Mouse (Mus musculus): ENCODE results near the gene Unk.
"Not testable (repeated sequence)": the region's sequence is repeated elsewhere in the genome, so short reads cannot be mapped to it uniquely, and the experiment has no call there.

Unk gene

GRCm38 (mm10) chr11:116010146-116010545 lies 20.0 kb upstream of the Unk start:
- in situ Hi-C loops (cut with MboI), result no loop called here

- in situ Hi-C loops (cut with MboI), result no loop called here
Measured at GRCm38 (mm10) chr11:116010948-116011347, 19.2 kb upstream of the Unk start.

- in situ Hi-C loops (cut with MboI), result no loop called here
Measured at GRCm38 (mm10) chr11:116011529-116012261, 18.4 kb upstream of the Unk start.

- in situ Hi-C loops (cut with MboI), result no loop called here
Measured at GRCm38 (mm10) chr11:116012262-116012947, 17.7 kb upstream of the Unk start, which contains the start of gene Galk1. Gene Galk1 (minus strand): TSS chr11:116012719.

- in situ Hi-C loops (cut with MboI), result no loop called here
Measured at GRCm38 (mm10) chr11:116014821-116015220, 15.3 kb upstream of the Unk start.

- in situ Hi-C loops (cut with MboI), result no loop called here
Measured at GRCm38 (mm10) chr11:116018106-116018505, 12.0 kb upstream of the Unk start.

- in situ Hi-C loops (cut with MboI), result not testable (repeated sequence)
Measured at GRCm38 (mm10) chr11:116018867-116019266, 11.3 kb upstream of the Unk start.

GRCm38 (mm10) chr11:116019360-116019791 lies 10.7 kb upstream of the Unk start:
- in situ Hi-C loops (cut with MboI), result no loop called here

- in situ Hi-C loops (cut with MboI), result no loop called here
Measured at GRCm38 (mm10) chr11:116019976-116020411, 10.1 kb upstream of the Unk start.

- in situ Hi-C loops (cut with MboI), result no loop called here
Measured at GRCm38 (mm10) chr11:116020519-116020922, 9.6 kb upstream of the Unk start.

GRCm38 (mm10) chr11:116021328-116022220 lies 8.5 kb upstream of the Unk start:
- in situ Hi-C loops (cut with MboI), result no loop called here

- in situ Hi-C loops (cut with MboI), result no loop called here
Measured at GRCm38 (mm10) chr11:116022256-116022780, 7.8 kb upstream of the Unk start.

GRCm38 (mm10) chr11:116023074-116023770 lies 6.9 kb upstream of the Unk start:
- in situ Hi-C loops (cut with MboI), result not testable (repeated sequence)

- in situ Hi-C loops (cut with MboI), result no loop called here
Measured at GRCm38 (mm10) chr11:116023771-116024355, 6.3 kb upstream of the Unk start.

GRCm38 (mm10) chr11:116024356-116024808 lies 5.7 kb upstream of the Unk start:
- in situ Hi-C loops (cut with MboI), result no loop called here

- in situ Hi-C loops (cut with MboI), result no loop called here
Measured at GRCm38 (mm10) chr11:116025056-116025845, 4.9 kb upstream of the Unk start.

GRCm38 (mm10) chr11:116027756-116028155 lies 2.4 kb upstream of the Unk start, which contains the start of gene H3f3b:
Gene H3f3b (minus strand): TSS chr11:116027962.
- in situ Hi-C loops (cut with MboI), result no loop called here

GRCm38 (mm10) chr11:116028177-116028865 lies 1.8 kb upstream of the Unk start:
- in situ Hi-C loops (cut with MboI), result no loop called here
